Mouse (Mus musculus) left cerebral cortex, adult 2 months (tissue): Measurements from ENCODE around the gene Med19. TPM values are rescaled to one million over a fixed set of nuclear protein-coding genes. Genes with fewer than 3 reads are reported as not detected.
A peak's percentile ranks its signal among the peaks of the same experiment; 100 is the strongest.

Experiments used
- DNase-seq, 2 experiments: peaks; one replicate each; pipeline ENCODE4 v3.0.0; 2021 to 2022; ENCODE audit warnings: low spot score in 2 of 2, mixed read lengths in 1 of 2; ENCODE audit errors: extremely low spot score in 1 of 2
- H3K27ac ChIP-seq: fragments of 200-600 bp; 2 replicates; pipeline ENCODE4 v1.8.1; 2022
- H3K4me3 ChIP-seq: fragments of 200-600 bp; 2 replicates; pipeline ENCODE4 v1.8.1; 2022
- CTCF ChIP-seq: fragments of 200-600 bp; IDR thresholded peaks from 2 replicates; pipeline ENCODE4 v1.8.1; 2022; ENCODE audit warnings: antibody characterized with exemption, mild to moderate bottlenecking, moderate library complexity
- intact Hi-C: fragments of 180-260 bp; cut with DNase I; formaldehyde crosslinking; loops from one replicate; pipeline ENCODE4 v1.15.1; 2025
- total RNA-seq, 2 experiments: library from RNA; stranded (reverse); gene quantifications; 2 replicates each; pipeline ENCODE4 v1.2.3; 2021

The Med19 gene
- total RNA-seq, 2 experiments from 2014 or later = 30.7 to 30.9 TPM

- no peak for TF ChIP-seq CTCF
- no peak overlapping the region for H3K27ac ChIP-seq
- intact Hi-C loops = no loop called here
- H3K4me3 ChIP-seq = no peak overlapping the region
- DNase-seq = no peak
Measured at GRCm38 (mm10) chr2:84705295-84705694, 27.1 kb downstream of the Med19 start.

- intact Hi-C loops = no loop called here
- no peak for DNase-seq
- no peak for TF ChIP-seq CTCF
- Histone ChIP-seq H3K27ac (no peak overlapping the region), H3K4me3 (no peak overlapping the region)
Measured at GRCm38 (mm10) chr2:84707523-84707922, 29.3 kb downstream of the Med19 start.

DNA sequence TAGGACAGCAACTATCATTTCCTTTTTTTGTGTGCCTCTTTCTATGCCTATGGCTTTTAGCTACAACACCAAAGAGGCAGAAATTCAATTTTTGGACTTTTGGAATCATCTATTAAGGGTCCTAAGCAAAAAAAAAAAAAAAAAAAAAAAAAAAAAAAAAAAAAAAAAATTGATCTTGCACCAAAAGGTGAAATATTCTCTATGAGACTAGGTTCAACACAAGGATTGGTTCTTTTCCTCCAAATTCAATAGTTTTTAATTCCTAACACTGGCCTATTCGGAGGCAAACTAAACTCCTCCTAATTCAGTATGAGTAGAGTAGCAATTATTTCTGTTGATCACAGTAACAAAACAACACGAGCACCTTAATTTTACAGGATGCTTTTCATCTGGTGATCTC is 33.7 kb downstream of the Med19 start:
- no peak overlapping the region for H3K4me3 ChIP-seq
- no peak overlapping the region for H3K27ac ChIP-seq
- TF ChIP-seq CTCF = no peak
- intact Hi-C loops = no loop called here
- no peak for DNase-seq

GRCm38 (mm10) chr2:84714422-84714810 is 36.2 kb downstream of the Med19 start:
- TF ChIP-seq CTCF = no peak
- intact Hi-C loops = no loop called here
- Histone ChIP-seq H3K27ac (peak overlapping the region; percentile 97), H3K4me3 (peak overlapping the region; percentile 99)
- DNase-seq = no peak

GRCm38 (mm10) chr2:84714811-84715561 is 36.8 kb downstream of the Med19 start, which contains the start of gene Zdhhc5:
TSS of gene Zdhhc5 (minus strand) at chr2:84715180.
- Histone ChIP-seq H3K4me3 (peak within 1 kb of the TSS; percentile 99), H3K27ac (peak within 1 kb of the TSS; percentile 99)
- intact Hi-C loops = loop anchor here (1.0 to 5.0 kb wide), 2 partner anchors 12 to 82 kb away; partner anchors contain the start of genes Clp1 and Ube2l6
- TF ChIP-seq CTCF = no peak
- peak; percentile 98 for DNase-seq

GRCm38 (mm10) chr2:84715562-84716361 is 37.6 kb downstream of the Med19 start:
- Histone ChIP-seq H3K27ac (peak overlapping the region; percentile 99), H3K4me3 (peak overlapping the region; percentile 99)
- intact Hi-C loops = loop anchor here (1.0 to 5.0 kb wide), 2 partner anchors 12 to 82 kb away; partner anchors contain the start of genes Clp1 and Ube2l6
- no peak for TF ChIP-seq CTCF
- peak; percentile 64 to 84 for DNase-seq

GRCm38 (mm10) chr2:84716423-84717355 is 38.5 kb downstream of the Med19 start:
- no peak for DNase-seq
- TF ChIP-seq CTCF = no peak
- Histone ChIP-seq H3K4me3 (peak overlapping the region; percentile 99), H3K27ac (peak overlapping the region; percentile 99)
- intact Hi-C loops = loop anchor here (5.0 kb wide), 1 partner anchor 81 kb away; the partner anchor contains the start of gene Ube2l6

GRCm38 (mm10) chr2:84717357-84717756 is 39.2 kb downstream of the Med19 start:
- no peak for TF ChIP-seq CTCF
- Histone ChIP-seq H3K27ac (no peak overlapping the region), H3K4me3 (no peak overlapping the region)
- DNase-seq = no peak
- intact Hi-C loops = loop anchor here (5.0 kb wide), 1 partner anchor 80 kb away; the partner anchor contains the start of gene Ube2l6

- intact Hi-C loops = no loop called here
- no peak overlapping the region for H3K27ac ChIP-seq
- H3K4me3 ChIP-seq = no peak overlapping the region
- no peak for DNase-seq
- TF ChIP-seq CTCF = no peak
Measured at GRCm38 (mm10) chr2:84720718-84721117, 42.5 kb downstream of the Med19 start.

- intact Hi-C loops = no loop called here
- TF ChIP-seq CTCF = no peak
Measured at GRCm38 (mm10) chr2:84721182-84721581, 43.0 kb downstream of the Med19 start.

DNA sequence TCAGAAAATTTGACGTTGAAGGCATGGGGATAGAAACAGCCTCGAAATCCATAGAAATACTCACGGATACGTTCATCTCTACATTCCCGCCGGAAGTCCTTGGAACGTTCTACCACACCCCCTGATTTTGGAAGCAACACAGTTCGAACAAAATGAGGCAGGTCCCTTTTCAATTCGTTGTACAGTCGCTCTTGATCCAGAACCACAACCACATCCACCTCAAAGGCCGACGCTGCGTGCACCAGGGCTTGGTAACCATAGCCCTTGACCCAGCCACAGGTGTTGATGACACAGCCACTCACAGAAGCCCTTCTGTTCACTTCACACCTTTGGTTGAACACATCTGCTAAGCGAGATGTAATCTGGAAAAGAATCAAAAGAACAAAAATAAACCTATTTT is 45.7 kb downstream of the Med19 start:
- DNase-seq = no peak
- intact Hi-C loops = no loop called here
- Histone ChIP-seq H3K27ac (no peak overlapping the region), H3K4me3 (no peak overlapping the region)
- TF ChIP-seq CTCF = no peak

More at GRCm38 (mm10) chr2:84721182-84721581, 43.0 kb downstream of the Med19 start:
- Histone ChIP-seq H3K4me3 (no peak overlapping the region), H3K27ac (no peak overlapping the region)
- DNase-seq = no peak
